Comparison of ENCODE assay signal across 8 mouse cellular contexts in genomic region chr9:101076095-101076875, GRCm38 (mm10). TPM values are rescaled to one million over a fixed set of nuclear protein-coding genes. Genes with fewer than 3 reads are reported as not detected.
DNase-seq lines count a peak whose midpoint lies in the region; ATAC-seq and TF ChIP-seq lines count a peak whose summit lies in the region.

No protein-coding gene starts in this region.

- DNase-seq in lung, adult 2 months: peak; percentile 35
- DNase-seq in lung, postnatal 4 days: no peak
- DNase-seq in c-Kit-positive CD71-positive TER-119-positive erythroid progenitor cells, embryonic 14.5 days (ENCODE audit: low spot score): peak; percentile 47
- peak; percentile 73 for DNase-seq in liver, adult 2 months (ENCODE audit: extremely low read depth, low read depth, low spot score)
- DNase-seq in urinary bladder, postnatal 25 days (ENCODE audit: low spot score): no peak
- no peak for DNase-seq in ovary, postnatal 36 days (ENCODE audit: low spot score)

- peak overlapping the region; percentile 96 for H3K4me3 ChIP-seq in lung, adult 2 months (replicated peaks; ENCODE audit: extremely low read depth, low read depth, low read length)
- peak overlapping the region; percentile 97 for H3K4me3 ChIP-seq in heart, embryonic 16.5 days (ENCODE audit: low read length)
- peak overlapping the region; percentile 85 for H3K4me3 ChIP-seq in liver, adult 2 months (ENCODE audit: insufficient read depth, low read depth, low read length)
- H3K4me3 ChIP-seq in neural tube, embryonic 12.5 days: peak overlapping the region; percentile 97

- H3K9ac ChIP-seq in heart, embryonic 16.5 days (ENCODE audit: low read length): peak overlapping the region; percentile 100
- peak overlapping the region; percentile 73 for H3K9ac ChIP-seq in liver, adult 2 months (ENCODE audit: low read depth, low read length)
- peak overlapping the region; percentile 97 for H3K9ac ChIP-seq in neural tube, embryonic 12.5 days

- H3K4me2 ChIP-seq in heart, embryonic 16.5 days (ENCODE audit: low read depth, low read length): peak overlapping the region; percentile 81
- H3K4me2 ChIP-seq in neural tube, embryonic 12.5 days (replicated peaks): peak overlapping the region; percentile 95

- TF ChIP-seq POLR2A in lung, adult 2 months (IDR thresholded peaks at IDR 0.05; ENCODE audit: borderline replicate concordance, extremely low read depth, low read depth, low read length): peak; percentile 26; the same call in 1 of the 2 replicates
- no peak for TF ChIP-seq POLR2A in liver, adult 2 months (IDR thresholded peaks at IDR 0.05; ENCODE audit: extremely low read depth, insufficient read depth, low read length)

- H3K27ac ChIP-seq in heart, embryonic 16.5 days (ENCODE audit: low read length): peak overlapping the region; percentile 6
- peak overlapping the region; percentile 46 for H3K27ac ChIP-seq in liver, adult 2 months (replicated peaks; ENCODE audit: insufficient read depth, low read depth, low read length)
- no peak overlapping the region for H3K27ac ChIP-seq in neural tube, embryonic 12.5 days

- H3K27me3 ChIP-seq in heart, embryonic 16.5 days (ENCODE audit: control insufficient read depth, insufficient read depth, low read length): no peaks in the 10 kb centered on the region
- no peaks in the 10 kb centered on the region for H3K27me3 ChIP-seq in liver, adult 2 months (ENCODE audit: control insufficient read depth, insufficient read depth, low read length)
- H3K27me3 ChIP-seq in neural tube, embryonic 12.5 days (replicated peaks): no peaks in the 10 kb centered on the region

- H3K79me2 ChIP-seq in liver, adult 2 months (ENCODE audit: control insufficient read depth, insufficient read depth, low read length): peaks cover 50% of the 10 kb centered on the region

- H3K9me3 ChIP-seq in heart, embryonic 16.5 days (replicated peaks; ENCODE audit: control insufficient read depth, low read length): no peaks in the 10 kb centered on the region
- H3K9me3 ChIP-seq in neural tube, embryonic 12.5 days: no peaks in the 10 kb centered on the region

- H3K36me3 ChIP-seq in heart, embryonic 16.5 days (ENCODE audit: control insufficient read depth, insufficient read depth): no peaks in the 10 kb centered on the region
- peaks cover 2% of the 10 kb centered on the region; the same call in 1 of the 2 replicates for H3K36me3 ChIP-seq in liver, adult 2 months (ENCODE audit: control insufficient read depth, insufficient read depth, low read length)
- H3K36me3 ChIP-seq in neural tube, embryonic 12.5 days: no peaks in the 10 kb centered on the region

- no peak for TF ChIP-seq CTCF in lung, adult 2 months (IDR thresholded peaks at IDR 0.05; ENCODE audit: insufficient read depth, low read length)
- no peak for TF ChIP-seq CTCF in liver, adult 2 months (IDR thresholded peaks at IDR 0.05; ENCODE audit: low read depth, low read length)

- H3K4me1 ChIP-seq in lung, adult 2 months (ENCODE audit: control insufficient read depth, insufficient read depth, low read length): peaks cover 18% of the 10 kb centered on the region
- peaks cover 37% of the 10 kb centered on the region for H3K4me1 ChIP-seq in heart, embryonic 16.5 days (ENCODE audit: control insufficient read depth, insufficient read depth, low read length)
- peaks cover 21% of the 10 kb centered on the region for H3K4me1 ChIP-seq in liver, adult 2 months (ENCODE audit: control insufficient read depth, insufficient read depth, low read length)
- H3K4me1 ChIP-seq in neural tube, embryonic 12.5 days: peaks cover 26% of the 10 kb centered on the region

- WGBS in lung, adult 2 months: 0% methylated on average over 18 of the region's 18 CpGs
- WGBS in heart, embryonic 16.5 days: 1% methylated on average over 18 of the region's 18 CpGs
- WGBS in liver, adult 2 months: under 1% methylated on average over 18 of the region's 18 CpGs
- 2% methylated on average over 18 of the region's 18 CpGs for WGBS in neural tube, embryonic 12.5 days

- no peak for ATAC-seq in heart, embryonic 16.5 days (replicated peaks; ENCODE audit: extremely low read depth, insufficient read depth, low FRiP score)
- ATAC-seq in neural tube, embryonic 12.5 days (ENCODE audit: low FRiP score, low read depth): no peak

RNA-seq across cellular contexts. Expression of gene Msl2, which starts 2.4 kb away (rescaled TPM):
- 28.4 and 33.4 TPM in 2 replicates for polyA plus RNA-seq in lung, adult 2 months (2012; rRNA removed)
- 2.4 and 2.9 TPM in 2 replicates for polyA plus RNA-seq in heart, embryonic 16.5 days (2015; fragmentation: Nextera tagmentation; extraction: Ambion mirVana)
- total RNA-seq in liver, adult 2 months (2014; rRNA removed): 13.6 and 19.1 TPM in 2 replicates
- 9.6 and 9.7 TPM in 2 replicates for polyA plus RNA-seq in liver, adult 2 months (2012; rRNA removed)
- 7.6 and 8.8 TPM in 2 replicates for polyA plus RNA-seq in neural tube, embryonic 12.5 days (2016; fragmentation: Nextera tagmentation; extraction: Ambion mirVana)

RNA-seq across cellular contexts. Expression of gene Pccb, which starts 41.6 kb away (rescaled TPM):
- polyA plus RNA-seq in lung, adult 2 months (2012; rRNA removed): 50.1 and 63.8 TPM in 2 replicates
- 24.9 and 25.2 TPM in 2 replicates for polyA plus RNA-seq in heart, embryonic 16.5 days (2015; fragmentation: Nextera tagmentation; extraction: Ambion mirVana)
- 118 and 119 TPM in 2 replicates for total RNA-seq in liver, adult 2 months (2014; rRNA removed)
- 185 and 192 TPM in 2 replicates for polyA plus RNA-seq in liver, adult 2 months (2012; rRNA removed)
- polyA plus RNA-seq in neural tube, embryonic 12.5 days (2016; fragmentation: Nextera tagmentation; extraction: Ambion mirVana): 17.0 and 17.7 TPM in 2 replicates

Comparison
In these comparisons a context has a peak if more than half of its experiments do, and no peak if none do; other contexts are left out.
1. DNase-seq: peak in lung, adult 2 months (single experiment), c-Kit-positive CD71-positive TER-119-positive erythroid progenitor cells, embryonic 14.5 days (single experiment) and liver, adult 2 months (single experiment); none in lung, postnatal 4 days (0 of 2), urinary bladder, postnatal 25 days (single experiment) and ovary, postnatal 36 days (single experiment).
2. Peak in every context shown above with its lines, with median percentiles within 50 percentile points of each other: H3K4me3 ChIP-seq and H3K9ac ChIP-seq.